ENCODE assay signal across 8 mouse cellular contexts in genomic region chr4:133170056-133170524, GRCm38 (mm10). TPM values are rescaled to one million over a fixed set of nuclear protein-coding genes. Genes with fewer than 3 reads are reported as not detected.
DNase-seq lines count a peak whose midpoint lies in the region; ATAC-seq and TF ChIP-seq lines count a peak whose summit lies in the region.

No protein-coding gene starts in this region.

- H3K4me1 ChIP-seq in embryonic facial prominence, embryonic 15.5 days: peaks cover 20% of the 10 kb centered on the region
- peaks cover 8% of the 10 kb centered on the region for H3K4me1 ChIP-seq in embryonic facial prominence, embryonic 10.5 days
- peaks cover 30% of the 10 kb centered on the region for H3K4me1 ChIP-seq in spleen, adult 2 months (ENCODE audit: control insufficient read depth, insufficient read depth, insufficient read length)
- peaks cover 17% of the 10 kb centered on the region for H3K4me1 ChIP-seq in lung, postnatal 0 days (ENCODE audit: insufficient read depth, low read depth, low read length)

- ATAC-seq in embryonic facial prominence, embryonic 15.5 days (ENCODE audit: insufficient number of reproducible peaks, low FRiP score, low TSS enrichment, low read depth): no peak
- no peak for ATAC-seq in lung, postnatal 0 days

- peaks cover 7% of the 10 kb centered on the region for H3K36me3 ChIP-seq in embryonic facial prominence, embryonic 15.5 days
- peaks cover 10% of the 10 kb centered on the region for H3K36me3 ChIP-seq in embryonic facial prominence, embryonic 10.5 days (replicated peaks)
- H3K36me3 ChIP-seq in spleen, adult 2 months (ENCODE audit: control insufficient read depth, insufficient read depth, low read length): 0 out of 2 replicates have a peak, but pooled peaks cover 1% of the 10 kb centered on the region
- no peaks in the 10 kb centered on the region for H3K36me3 ChIP-seq in lung, postnatal 0 days (ENCODE audit: insufficient read depth, low read length)

- 54% methylated on average over 3 of the region's 3 CpGs for WGBS in embryonic facial prominence, embryonic 15.5 days
- WGBS in embryonic facial prominence, embryonic 10.5 days: 85% methylated on average over 3 of the region's 3 CpGs
- WGBS in spleen, adult 2 months: 2% methylated on average over 3 of the region's 3 CpGs
- WGBS in lung, postnatal 0 days: 45% methylated on average over 3 of the region's 3 CpGs

- no peak for TF ChIP-seq POLR2A in spleen, adult 2 months (IDR thresholded peaks at IDR 0.05; ENCODE audit: low read depth, low read length)

- no peak for DNase-seq in embryonic facial prominence, embryonic 10.5 days (ENCODE audit: low spot score)
- peak; percentile 66 to 68 for DNase-seq in spleen, adult 2 months (ENCODE audit: low read depth in 1 of 2, low spot score in 2 of 2)
- DNase-seq in spleen, adult 12 weeks (ENCODE audit: low spot score): no peak
- peak; percentile 48 for DNase-seq in lung, postnatal 0 days (ENCODE audit: low spot score)
- peak; percentile 34 for DNase-seq in telencephalon, adult 2 months (ENCODE audit: low read depth, low spot score)
- no peak for DNase-seq in cerebellum, postnatal 25 days
- no peak for DNase-seq in adrenal gland, adult 2 months

- no peaks in the 10 kb centered on the region for H3K9me3 ChIP-seq in embryonic facial prominence, embryonic 15.5 days (replicated peaks)
- H3K9me3 ChIP-seq in embryonic facial prominence, embryonic 10.5 days: no peaks in the 10 kb centered on the region
- H3K9me3 ChIP-seq in lung, postnatal 0 days (ENCODE audit: low read length): no peaks in the 10 kb centered on the region

- no peak for TF ChIP-seq EP300 in lung, postnatal 0 days (IDR thresholded peaks at IDR 0.05)

- no peak overlapping the region for H3K4me3 ChIP-seq in embryonic facial prominence, embryonic 15.5 days (replicated peaks)
- H3K4me3 ChIP-seq in embryonic facial prominence, embryonic 10.5 days: no peak overlapping the region
- H3K4me3 ChIP-seq in spleen, adult 2 months (ENCODE audit: extremely low read depth, insufficient read depth, insufficient read length): no peak overlapping the region
- H3K4me3 ChIP-seq in lung, postnatal 0 days (ENCODE audit: low read depth, low read length): no peak overlapping the region

- no peak overlapping the region for H3K9ac ChIP-seq in embryonic facial prominence, embryonic 15.5 days
- H3K9ac ChIP-seq in lung, postnatal 0 days (replicated peaks; ENCODE audit: low read depth): no peak overlapping the region

- no peak for TF ChIP-seq CTCF in spleen, adult 2 months (IDR thresholded peaks at IDR 0.05; ENCODE audit: extremely low read depth, insufficient read depth, insufficient read length, insufficient replicate concordance)
- TF ChIP-seq CTCF in lung, postnatal 0 days (IDR thresholded peaks at IDR 0.05): no peak

- H3K4me2 ChIP-seq in embryonic facial prominence, embryonic 15.5 days (replicated peaks): no peak overlapping the region
- H3K4me2 ChIP-seq in lung, postnatal 0 days (replicated peaks; ENCODE audit: low read depth, low read length): no peak overlapping the region

- H3K27me3 ChIP-seq in embryonic facial prominence, embryonic 15.5 days: no peaks in the 10 kb centered on the region
- no peaks in the 10 kb centered on the region for H3K27me3 ChIP-seq in embryonic facial prominence, embryonic 10.5 days (replicated peaks; ENCODE audit: low read depth, poor library complexity, severe bottlenecking)
- no peaks in the 10 kb centered on the region for H3K27me3 ChIP-seq in spleen, adult 2 months (ENCODE audit: control insufficient read depth, insufficient read depth, low read length)
- H3K27me3 ChIP-seq in lung, postnatal 0 days (replicated peaks; ENCODE audit: insufficient read depth, low read length): no peaks in the 10 kb centered on the region

- H3K27ac ChIP-seq in embryonic facial prominence, embryonic 15.5 days (replicated peaks): 0 out of 2 replicates have a peak overlapping the region, but pooled peaks have one; percentile 44
- no peak overlapping the region for H3K27ac ChIP-seq in embryonic facial prominence, embryonic 10.5 days (replicated peaks)
- peak overlapping the region; percentile 96 for H3K27ac ChIP-seq in spleen, adult 2 months (ENCODE audit: insufficient read depth, low read length)
- peak overlapping the region; percentile 38; the same call in 1 of the 2 replicates for H3K27ac ChIP-seq in lung, postnatal 0 days (ENCODE audit: low read length)

RNA-seq across cellular contexts. Expression of gene Wasf2, which starts 39.8 kb away (rescaled TPM):
- polyA plus RNA-seq in embryonic facial prominence, embryonic 15.5 days (2015; fragmentation: Nextera tagmentation; extraction: Ambion mirVana): 116 and 118 TPM in 2 replicates
- 66.7 and 73.0 TPM in 2 replicates for polyA plus RNA-seq in embryonic facial prominence, embryonic 10.5 days (2016; fragmentation: Nextera tagmentation; extraction: Ambion mirVana)
- 76.2 and 87.6 TPM in 2 replicates for polyA plus RNA-seq in spleen, adult 2 months (2012; rRNA removed)
- 149 and 153 TPM in 2 replicates for polyA plus RNA-seq in lung, postnatal 0 days (2015; fragmentation: Nextera tagmentation; extraction: Ambion mirVana)
- 100 to 1,000 TPM in 1 of 2 experiments, 10 to 100 TPM in 1; 99.4 to 130 TPM for total RNA-seq in adrenal gland, adult 2 months (2021)
- polyA plus RNA-seq in adrenal gland, adult 2 months (2012; rRNA removed): 43.2 and 57.0 TPM in 2 replicates

RNA-seq across cellular contexts. Expression of gene Cd164l2, which starts 41.8 kb away (rescaled TPM):
- 8.8 and 9.3 TPM in 2 replicates for polyA plus RNA-seq in embryonic facial prominence, embryonic 15.5 days (2015; fragmentation: Nextera tagmentation; extraction: Ambion mirVana)
- 3.0 and 5.2 TPM in 2 replicates for polyA plus RNA-seq in embryonic facial prominence, embryonic 10.5 days (2016; fragmentation: Nextera tagmentation; extraction: Ambion mirVana)
- 0.19 and 0.54 TPM in 2 replicates for polyA plus RNA-seq in spleen, adult 2 months (2012; rRNA removed)
- polyA plus RNA-seq in lung, postnatal 0 days (2015; fragmentation: Nextera tagmentation; extraction: Ambion mirVana): 8.7 and 10.3 TPM in 2 replicates
- total RNA-seq in adrenal gland, adult 2 months (2021): 1 to 10 TPM; 1.6 to 4.0 TPM
- polyA plus RNA-seq in adrenal gland, adult 2 months (2012; rRNA removed): 2.5 and 5.6 TPM in 2 replicates

RNA-seq across cellular contexts. Expression of gene Gpr3, which starts 42.2 kb away (rescaled TPM):
- polyA plus RNA-seq in embryonic facial prominence, embryonic 15.5 days (2015; fragmentation: Nextera tagmentation; extraction: Ambion mirVana): 0.07 and 0.24 TPM in 2 replicates
- 0.11 and 0.57 TPM in 2 replicates for polyA plus RNA-seq in embryonic facial prominence, embryonic 10.5 days (2016; fragmentation: Nextera tagmentation; extraction: Ambion mirVana)
- 0.02 TPM in 1 of 2 replicates, not detected in the other for polyA plus RNA-seq in spleen, adult 2 months (2012; rRNA removed)
- not detected in 2 replicates for polyA plus RNA-seq in lung, postnatal 0 days (2015; fragmentation: Nextera tagmentation; extraction: Ambion mirVana)
- under 1 TPM; 0.17 to 0.21 TPM for total RNA-seq in adrenal gland, adult 2 months (2021)
- 0.49 and 1.1 TPM in 2 replicates for polyA plus RNA-seq in adrenal gland, adult 2 months (2012; rRNA removed)

Comparison
In these comparisons a context has a peak if more than half of its experiments do, and no peak if none do; other contexts are left out.
1. DNase-seq: peak in spleen, adult 2 months (2 of 2), lung, postnatal 0 days (single experiment) and telencephalon, adult 2 months (single experiment); none in embryonic facial prominence, embryonic 10.5 days (single experiment), spleen, adult 12 weeks (single experiment), cerebellum, postnatal 25 days (0 of 2) and adrenal gland, adult 2 months (single experiment).